Mouse (Mus musculus) spleen, adult 2 months (tissue): ENCODE measurements around the gene Zbtb16.

ENCODE experiments used
- CTCF ChIP-seq: fragments of 200-500 bp; IDR thresholded peaks from 2 replicates; pipeline ENCODE4 v1.5.1; 2011; ENCODE audit warnings: mild to moderate bottlenecking, inconsistent platforms; ENCODE audit not compliant: insufficient read depth, insufficient read length, insufficient replicate concordance; ENCODE audit errors: extremely low read depth
- POLR2A ChIP-seq: fragments of 200-500 bp; IDR thresholded peaks from 2 replicates; pipeline ENCODE4 v1.6.1; 2011; ENCODE audit warnings: low read depth, low read length, inconsistent platforms

GRCm38 (mm10) chr9:48715042-48715441 is 121.0 kb downstream of the Zbtb16 start:
- TF ChIP-seq CTCF (no peak), POLR2A (no peak)
